Mouse (Mus musculus): ENCODE data around the gene Slc35d2. TPM values are rescaled to one million over a fixed set of nuclear protein-coding genes. Genes with fewer than 3 reads are reported as not detected.

Gene Slc35d2
- 6.3 and 7.5 TPM in 2 replicates for polyA plus RNA-seq (2015; fragmentation: Nextera tagmentation; extraction: Ambion mirVana)

GRCm38 (mm10) chr13:64128858-64129615, at the start of gene Slc35d2:
Slc35d2 (minus strand) TSS chr13:64129368.
- Histone ChIP-seq H3K9me3 (no peaks in the 10 kb centered on the region), H3K4me2 (peak within 1 kb of the TSS; percentile 79), H3K4me1 (peaks cover 3% of the 10 kb centered on the region; the same call in 1 of the 2 replicates), H3K9ac (peak within 1 kb of the TSS; percentile 61), H3K4me3 (peak within 1 kb of the TSS; percentile 64), H3K27ac (peak within 1 kb of the TSS; percentile 64), H3K27me3 (no peaks in the 10 kb centered on the region), H3K36me3 (peaks cover 6% of the 10 kb centered on the region)
- WGBS, result 7% methylated on average over 42 of the region's 44 CpGs
- ATAC-seq (ENCODE audit: insufficient number of reproducible peaks, low FRiP score, low TSS enrichment, low read depth), result peak; percentile 84; the same call in 1 of the 2 replicates

DNA sequence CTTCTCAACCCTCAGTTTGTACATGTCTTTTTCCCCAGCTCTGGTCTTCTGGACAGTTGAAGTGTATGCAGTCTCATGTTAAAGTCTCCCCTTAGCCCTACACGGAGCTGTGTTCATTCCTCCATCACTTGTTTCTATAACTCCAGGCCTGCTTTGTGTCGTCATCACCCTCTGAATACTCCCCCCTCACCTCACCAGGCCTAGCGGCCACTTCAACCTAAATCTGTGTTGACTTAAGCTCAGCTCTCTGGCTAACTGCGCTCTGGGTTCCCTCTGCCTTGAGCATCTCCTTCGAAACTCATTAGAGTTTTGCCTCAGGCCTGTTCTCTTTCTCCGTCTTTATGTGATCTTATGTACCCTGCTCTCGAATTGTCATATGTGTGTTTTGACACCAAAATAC, 48.8 kb upstream of the Slc35d2 start:
- 80% methylated on average over 7 of the region's 7 CpGs for WGBS

GRCm38 (mm10) chr13:64169746-64170145, 40.6 kb upstream of the Slc35d2 start:
- no peak for ATAC-seq (ENCODE audit: insufficient number of reproducible peaks, low FRiP score, low TSS enrichment, low read depth)

More for the DNA sequence above, 48.8 kb upstream of the Slc35d2 start:
- no peak for ATAC-seq (ENCODE audit: insufficient number of reproducible peaks, low FRiP score, low TSS enrichment, low read depth)
- Histone ChIP-seq H3K36me3 (peaks cover 60% of the 10 kb centered on the region), H3K4me3 (no peak overlapping the region), H3K4me1 (no peaks in the 10 kb centered on the region), H3K27me3 (no peaks in the 10 kb centered on the region), H3K9ac (no peak overlapping the region), H3K27ac (no peak overlapping the region), H3K9me3 (no peaks in the 10 kb centered on the region), H3K4me2 (no peak overlapping the region)

DNA sequence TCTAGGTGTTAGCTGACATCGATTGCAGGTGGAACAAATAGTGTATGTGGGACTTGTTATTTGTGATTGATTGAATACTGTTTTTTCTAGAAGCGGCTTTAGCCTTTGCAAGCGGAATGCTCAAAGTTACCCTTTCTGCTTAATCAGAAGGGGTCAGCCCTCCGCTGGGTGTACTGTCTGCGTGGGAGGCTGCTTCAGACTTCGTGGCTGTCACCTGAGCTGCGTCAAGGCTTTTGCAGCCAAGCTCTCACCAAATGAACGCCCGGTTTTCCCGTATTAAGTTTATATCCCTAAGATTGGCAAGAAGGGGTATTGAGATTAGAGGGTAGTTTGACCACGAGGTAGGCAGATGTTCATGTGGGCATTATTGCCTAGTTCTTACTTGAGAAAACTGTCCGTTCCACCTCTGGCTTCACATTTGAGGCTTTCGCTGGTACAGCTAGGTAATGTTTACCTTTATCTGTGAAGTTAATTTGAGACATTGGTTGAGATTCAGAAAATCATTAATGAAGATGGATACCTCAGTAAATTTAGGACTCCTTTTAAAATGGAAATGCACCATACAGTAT, 34.1 kb upstream of the Slc35d2 start:
- Histone ChIP-seq H3K4me2 (peak overlapping the region; percentile 90), H3K27ac (no peak overlapping the region), H3K4me3 (peak overlapping the region; percentile 86), H3K4me1 (peaks cover 16% of the 10 kb centered on the region), H3K9ac (0 out of 2 replicates have a peak overlapping the region, but pooled peaks have one; percentile 76), H3K36me3 (peaks cover 13% of the 10 kb centered on the region; the same call in 1 of the 2 replicates), H3K27me3 (no peaks in the 10 kb centered on the region), H3K9me3 (no peaks in the 10 kb centered on the region; the same call in 1 of the 2 replicates)
- 39% methylated on average over 13 of the region's 13 CpGs for whole genome bisulfite sequencing
- ATAC-seq (ENCODE audit: insufficient number of reproducible peaks, low FRiP score, low TSS enrichment, low read depth), result no peak

More at GRCm38 (mm10) chr13:64169746-64170145, 40.6 kb upstream of the Slc35d2 start:
- Histone ChIP-seq H3K4me1 (no peaks in the 10 kb centered on the region), H3K36me3 (peaks cover 72% of the 10 kb centered on the region), H3K9me3 (peaks cover 32% of the 10 kb centered on the region), H3K27ac (no peak overlapping the region), H3K4me3 (no peak overlapping the region), H3K27me3 (no peaks in the 10 kb centered on the region), H3K9ac (no peak overlapping the region), H3K4me2 (no peak overlapping the region)
- 97% methylated on average over 25 of the region's 25 CpGs for WGBS

GRCm38 (mm10) chr13:64162626-64163025, 33.5 kb upstream of the Slc35d2 start:
- Histone ChIP-seq H3K4me2 (peak overlapping the region; percentile 90), H3K9ac (peak overlapping the region; percentile 76), H3K4me1 (peaks cover 16% of the 10 kb centered on the region), H3K4me3 (peak overlapping the region; percentile 86), H3K9me3 (no peaks in the 10 kb centered on the region; the same call in 1 of the 2 replicates), H3K27me3 (no peaks in the 10 kb centered on the region), H3K36me3 (peaks cover 10% of the 10 kb centered on the region; the same call in 1 of the 2 replicates), H3K27ac (no peak overlapping the region)
- ATAC-seq (ENCODE audit: insufficient number of reproducible peaks, low FRiP score, low TSS enrichment, low read depth), result no peak
- WGBS, result 3% methylated on average over 14 of the region's 14 CpGs

GRCm38 (mm10) chr13:64161916-64162611, 32.9 kb upstream of the Slc35d2 start:
- Histone ChIP-seq H3K36me3 (peaks cover 7% of the 10 kb centered on the region; the same call in 1 of the 2 replicates), H3K4me2 (peak overlapping the region; percentile 90), H3K27ac (peak overlapping the region; percentile 81), H3K4me1 (peaks cover 16% of the 10 kb centered on the region), H3K27me3 (no peaks in the 10 kb centered on the region), H3K9ac (peak overlapping the region; percentile 76), H3K9me3 (no peaks in the 10 kb centered on the region), H3K4me3 (peak overlapping the region; percentile 86)
- WGBS, result under 1% methylated on average over 68 of the region's 71 CpGs
- ATAC-seq (ENCODE audit: insufficient number of reproducible peaks, low FRiP score, low TSS enrichment, low read depth), result no peak; the same call in 1 of the 2 replicates

GRCm38 (mm10) chr13:64161548-64161915, 32.4 kb upstream of the Slc35d2 start, which contains the start of gene Habp4:
Habp4 (plus strand) TSS chr13:64161824.
- Histone ChIP-seq H3K9me3 (no peaks in the 10 kb centered on the region), H3K4me1 (peaks cover 16% of the 10 kb centered on the region), H3K4me3 (peak within 1 kb of the TSS; percentile 86), H3K36me3 (peaks cover 3% of the 10 kb centered on the region; the same call in 1 of the 2 replicates), H3K27ac (peak within 1 kb of the TSS; percentile 81), H3K4me2 (peak within 1 kb of the TSS; percentile 90), H3K27me3 (no peaks in the 10 kb centered on the region), H3K9ac (peak within 1 kb of the TSS; percentile 76)
- ATAC-seq (ENCODE audit: insufficient number of reproducible peaks, low FRiP score, low TSS enrichment, low read depth), result peak; percentile 100
- under 1% methylated on average over 23 of the region's 31 CpGs for WGBS

DNA sequence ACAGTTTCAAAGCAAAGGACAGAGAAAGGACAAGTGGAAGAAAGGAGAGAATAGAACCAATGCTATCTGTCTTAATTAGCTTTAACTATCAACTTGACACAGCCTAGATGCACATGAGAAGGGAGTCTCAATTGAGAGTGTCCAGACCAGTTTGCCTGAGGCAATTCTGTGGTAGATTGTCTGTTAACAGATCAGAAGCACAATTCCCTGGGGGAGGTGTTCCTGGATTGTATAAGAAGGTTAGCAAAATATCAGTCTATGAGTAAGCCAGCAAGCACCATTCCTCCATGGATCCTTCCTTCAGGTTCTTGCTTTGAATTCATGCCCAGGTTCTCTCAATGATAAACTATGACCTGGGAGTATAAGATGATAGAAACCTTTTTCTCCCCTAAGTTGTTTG, 27.8 kb upstream of the Slc35d2 start:
- no peak overlapping the region for H3K27ac ChIP-seq
- peaks cover 14% of the 10 kb centered on the region for H3K4me1 ChIP-seq
- no peak overlapping the region for H3K9ac ChIP-seq
- H3K36me3 ChIP-seq, result no peaks in the 10 kb centered on the region
- no peaks in the 10 kb centered on the region for H3K9me3 ChIP-seq
- no peaks in the 10 kb centered on the region for H3K27me3 ChIP-seq
- no peak overlapping the region for H3K4me2 ChIP-seq
- no peak overlapping the region for H3K4me3 ChIP-seq
- ATAC-seq (ENCODE audit: insufficient number of reproducible peaks, low FRiP score, low TSS enrichment, low read depth), result no peak

DNA sequence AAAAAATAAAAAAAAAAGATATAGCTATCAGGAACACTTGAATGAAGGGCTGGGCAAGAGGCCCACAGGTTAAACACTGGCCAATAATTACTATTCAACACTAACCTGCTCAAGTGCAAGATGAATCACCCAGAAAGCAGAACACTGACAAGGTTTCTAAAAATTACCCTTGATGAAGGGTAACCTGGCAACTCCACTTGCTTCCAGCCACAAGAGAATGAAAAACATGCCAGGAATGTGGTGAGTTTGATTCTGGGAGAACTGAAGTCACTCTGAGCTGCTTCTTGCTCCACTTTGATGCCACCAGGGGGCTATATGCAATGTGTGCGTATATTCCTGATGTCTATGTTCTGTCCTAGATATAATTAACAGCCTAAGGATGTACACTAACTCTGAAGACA, 26.0 kb upstream of the Slc35d2 start:
- Histone ChIP-seq H3K9ac (no peak overlapping the region), H3K36me3 (no peaks in the 10 kb centered on the region), H3K4me1 (peaks cover 16% of the 10 kb centered on the region; the same call in 1 of the 2 replicates), H3K4me2 (no peak overlapping the region), H3K4me3 (no peak overlapping the region), H3K27ac (no peak overlapping the region), H3K27me3 (no peaks in the 10 kb centered on the region), H3K9me3 (no peaks in the 10 kb centered on the region)
- WGBS, result 11% methylated on average over 1 of the region's 1 CpGs
- ATAC-seq (ENCODE audit: insufficient number of reproducible peaks, low FRiP score, low TSS enrichment, low read depth), result no peak

DNA sequence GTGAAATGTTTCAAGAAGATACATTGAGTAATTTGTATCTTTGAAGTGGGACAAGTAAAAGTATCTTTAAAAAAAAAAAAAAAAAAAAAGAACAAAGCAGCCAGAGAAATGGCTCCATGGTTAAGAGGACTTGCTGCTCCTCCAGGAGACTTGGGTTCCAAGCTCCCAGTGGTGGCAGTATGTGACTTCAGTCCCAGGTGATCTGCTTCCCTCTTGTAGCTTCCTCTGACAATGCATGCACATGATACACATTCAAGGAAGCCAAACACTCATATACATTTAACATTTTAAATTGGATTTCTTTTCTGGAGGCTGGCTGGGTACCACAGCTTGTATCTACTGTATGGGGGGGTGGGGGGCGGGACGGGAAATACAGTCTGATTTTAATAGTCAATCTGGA, 25.5 kb upstream of the Slc35d2 start:
- no peaks in the 10 kb centered on the region for H3K36me3 ChIP-seq

GRCm38 (mm10) chr13:64153751-64154267, 24.6 kb upstream of the Slc35d2 start:
- peak overlapping the region; percentile 89 for H3K4me3 ChIP-seq
- H3K27me3 ChIP-seq, result no peaks in the 10 kb centered on the region
- H3K27ac ChIP-seq, result peak overlapping the region; percentile 47; the same call in 1 of the 2 replicates
- no peaks in the 10 kb centered on the region for H3K9me3 ChIP-seq
- H3K36me3 ChIP-seq, result no peaks in the 10 kb centered on the region
- peaks cover 16% of the 10 kb centered on the region; the same call in 1 of the 2 replicates for H3K4me1 ChIP-seq
- 2% methylated on average over 18 of the region's 18 CpGs for WGBS
- 0 out of 2 replicates have a peak overlapping the region, but pooled peaks have one; percentile 33 for H3K9ac ChIP-seq
- peak overlapping the region; percentile 96 for H3K4me2 ChIP-seq
- no peak for ATAC-seq (ENCODE audit: insufficient number of reproducible peaks, low FRiP score, low TSS enrichment, low read depth)

More for the DNA sequence above, 25.5 kb upstream of the Slc35d2 start:
- H3K9me3 ChIP-seq, result no peaks in the 10 kb centered on the region
- H3K27ac ChIP-seq, result no peak overlapping the region
- H3K9ac ChIP-seq, result no peak overlapping the region
- H3K27me3 ChIP-seq, result no peaks in the 10 kb centered on the region
- no peak overlapping the region for H3K4me3 ChIP-seq
- H3K4me1 ChIP-seq, result peaks cover 16% of the 10 kb centered on the region; the same call in 1 of the 2 replicates
- no peak overlapping the region for H3K4me2 ChIP-seq
- ATAC-seq (ENCODE audit: insufficient number of reproducible peaks, low FRiP score, low TSS enrichment, low read depth), result no peak
- WGBS, result 56% methylated on average over 2 of the region's 2 CpGs

All from limb, embryonic 15.5 days (tissue).